ENCODE assay signal across 29 mouse cellular contexts in genomic region chr13:40070004-40070403, GRCm38 (mm10).
"Had no signal": no experiment of that assay in that cellular context is flagged by ENCODE, and none has a peak within 500 bp of the region (broad histone marks: within the 10 kb centered on the region; RNA-seq: fewer than 3 reads in every experiment).

No protein-coding gene starts in this region.

- DNase-seq: left cerebral cortex, postnatal 4 days; liver; liver, embryonic 13.5 days; liver, postnatal 0 days; lung, adult 2 months; lung, postnatal 14 days; lung, postnatal 36 days; lung, postnatal 4 days; midbrain, embryonic 14.5 days had no signal

- ATAC-seq: liver, embryonic 12.5 days; liver, postnatal 0 days; midbrain, embryonic 13.5 days; midbrain, embryonic 15.5 days; midbrain, embryonic 16.5 days had no signal

- H3K27me3 ChIP-seq: limb, embryonic 12.5 days; limb, embryonic 13.5 days; limb, embryonic 15.5 days; liver, embryonic 12.5 days; liver, embryonic 13.5 days; liver, embryonic 15.5 days; lung, embryonic 15.5 days; megakaryocyte, embryonic 14.5 days; midbrain, embryonic 12.5 days; midbrain, embryonic 13.5 days; midbrain, embryonic 15.5 days; neural tube, embryonic 12.5 days had no signal

- H3K36me3 ChIP-seq: limb, embryonic 10.5 days; limb, embryonic 12.5 days; limb, embryonic 13.5 days; limb, embryonic 15.5 days; liver, embryonic 12.5 days; liver, embryonic 13.5 days; liver, embryonic 15.5 days; lung, embryonic 15.5 days; midbrain, embryonic 10.5 days; midbrain, embryonic 12.5 days; midbrain, embryonic 13.5 days; midbrain, embryonic 15.5 days; neural tube, embryonic 12.5 days had no signal

- H3K9ac ChIP-seq: limb, embryonic 12.5 days; limb, embryonic 13.5 days; limb, embryonic 15.5 days; liver, embryonic 12.5 days; liver, embryonic 13.5 days; liver, embryonic 14.5 days; liver, embryonic 15.5 days; liver, postnatal 0 days; lung, embryonic 15.5 days; midbrain, embryonic 12.5 days; midbrain, embryonic 13.5 days; midbrain, embryonic 15.5 days; neural tube, embryonic 12.5 days had no signal

- H3K27ac ChIP-seq: left cerebral cortex, adult 2 months; limb, embryonic 10.5 days; limb, embryonic 12.5 days; limb, embryonic 13.5 days; limb, embryonic 15.5 days; liver, embryonic 12.5 days; liver, embryonic 13.5 days; liver, embryonic 14.5 days; liver, embryonic 15.5 days; lung, embryonic 15.5 days; macrophage; midbrain, embryonic 10.5 days; midbrain, embryonic 12.5 days; midbrain, embryonic 13.5 days; midbrain, embryonic 15.5 days; neural tube, embryonic 12.5 days had no signal

- H3K4me2 ChIP-seq: limb, embryonic 12.5 days; limb, embryonic 13.5 days; limb, embryonic 15.5 days; liver, embryonic 11.5 days; liver, embryonic 12.5 days; liver, embryonic 13.5 days; liver, embryonic 15.5 days; lung, embryonic 15.5 days; midbrain, embryonic 11.5 days; midbrain, embryonic 12.5 days; midbrain, embryonic 13.5 days; midbrain, embryonic 15.5 days; neural tube, embryonic 12.5 days had no signal

- H3K4me1 ChIP-seq: limb, embryonic 10.5 days; limb, embryonic 12.5 days; limb, embryonic 13.5 days; limb, embryonic 15.5 days; liver, embryonic 12.5 days; liver, embryonic 13.5 days; liver, embryonic 15.5 days; lung, embryonic 15.5 days; megakaryocyte, embryonic 14.5 days; midbrain, embryonic 10.5 days; midbrain, embryonic 12.5 days; midbrain, embryonic 13.5 days; midbrain, embryonic 15.5 days; neural tube, embryonic 12.5 days had no signal

- H3K4me3 ChIP-seq: left cerebral cortex, adult 2 months; limb, embryonic 10.5 days; limb, embryonic 12.5 days; limb, embryonic 13.5 days; limb, embryonic 15.5 days; liver, embryonic 12.5 days; liver, embryonic 13.5 days; liver, embryonic 15.5 days; lung, embryonic 15.5 days; megakaryocyte, embryonic 14.5 days; midbrain, embryonic 10.5 days; midbrain, embryonic 12.5 days; midbrain, embryonic 13.5 days; midbrain, embryonic 15.5 days; myocyte; neural tube, embryonic 12.5 days had no signal

- H3K9me3 ChIP-seq: limb, embryonic 10.5 days; limb, embryonic 12.5 days; limb, embryonic 13.5 days; limb, embryonic 15.5 days; liver, embryonic 12.5 days; liver, embryonic 13.5 days; liver, embryonic 15.5 days; lung, embryonic 15.5 days; midbrain, embryonic 10.5 days; midbrain, embryonic 12.5 days; midbrain, embryonic 13.5 days; midbrain, embryonic 15.5 days; neural tube, embryonic 12.5 days had no signal
